Mouse (Mus musculus): ENCODE results near the gene Paqr5.

- no peak for TF ChIP-seq POLR2A (IDR thresholded peaks at IDR 0.05; ENCODE audit: insufficient read depth, low read depth, low read length)
- TF ChIP-seq CTCF (IDR thresholded peaks at IDR 0.05; ENCODE audit: insufficient read depth, low read depth, low read length): no peak
These were observed 8.2 kb downstream of the Paqr5 start for GRCm38 (mm10) chr9:62018229-62019093.

All from olfactory bulb, adult 2 months (tissue).